Mouse (Mus musculus): ENCODE data around the gene Hand2.

The Hand2 gene

DNA sequence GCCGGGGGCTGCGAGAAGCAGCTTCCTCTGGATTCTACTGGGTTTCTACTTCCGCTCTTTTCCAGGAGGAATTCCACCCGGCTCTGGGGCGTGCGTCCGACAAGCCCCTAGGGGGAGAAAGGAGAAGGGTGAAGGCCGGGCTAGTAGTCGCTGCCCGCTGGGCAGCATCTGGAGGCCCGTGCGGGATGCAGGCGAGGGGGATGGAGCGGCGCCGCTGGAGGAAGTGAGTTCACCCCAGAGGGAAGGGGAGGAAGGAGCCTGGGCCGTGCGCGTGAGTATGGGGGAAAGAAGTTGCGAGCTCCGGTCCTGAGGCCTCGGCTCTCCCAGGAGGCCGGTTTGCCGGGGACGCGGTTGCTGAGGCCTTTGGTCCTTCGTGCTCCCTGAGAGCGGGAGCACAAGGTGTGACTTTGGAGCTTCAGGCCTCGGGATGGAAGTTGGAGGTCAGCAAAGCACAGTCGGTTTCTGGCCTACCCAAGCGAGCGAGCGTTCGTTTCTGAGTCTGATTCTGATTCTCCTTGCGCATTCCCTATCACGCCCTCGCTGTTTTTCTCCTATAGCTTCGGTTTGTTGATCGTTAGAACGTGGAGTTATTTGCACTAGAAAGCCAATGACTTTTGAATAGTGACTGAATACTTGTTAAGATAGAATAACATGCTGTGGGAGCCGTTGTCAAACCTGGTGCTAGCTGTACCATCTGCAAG lies 20.2 kb downstream of the Hand2 start:
- in situ Hi-C loops (cut with MboI; ENCODE audit: unreplicated experiment in 2 of 2), result no loop called here

DNA sequence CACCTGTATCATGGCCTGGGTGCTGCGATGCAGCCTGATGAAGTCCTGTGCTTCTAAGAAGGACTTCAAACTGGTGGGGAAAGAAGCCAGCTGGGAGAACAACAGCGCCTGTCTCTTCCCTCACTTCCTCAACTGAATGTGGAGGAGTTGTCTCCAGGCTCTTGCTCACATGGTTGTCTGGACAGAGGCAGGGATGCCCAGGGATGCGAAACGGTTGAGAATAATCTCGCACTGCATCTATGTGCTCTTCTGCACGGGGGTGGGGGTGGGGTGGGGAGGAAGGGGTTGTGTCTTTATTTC lies 20.7 kb downstream of the Hand2 start:
- in situ Hi-C loops (cut with MboI; ENCODE audit: unreplicated experiment in 2 of 2), result no loop called here

DNA sequence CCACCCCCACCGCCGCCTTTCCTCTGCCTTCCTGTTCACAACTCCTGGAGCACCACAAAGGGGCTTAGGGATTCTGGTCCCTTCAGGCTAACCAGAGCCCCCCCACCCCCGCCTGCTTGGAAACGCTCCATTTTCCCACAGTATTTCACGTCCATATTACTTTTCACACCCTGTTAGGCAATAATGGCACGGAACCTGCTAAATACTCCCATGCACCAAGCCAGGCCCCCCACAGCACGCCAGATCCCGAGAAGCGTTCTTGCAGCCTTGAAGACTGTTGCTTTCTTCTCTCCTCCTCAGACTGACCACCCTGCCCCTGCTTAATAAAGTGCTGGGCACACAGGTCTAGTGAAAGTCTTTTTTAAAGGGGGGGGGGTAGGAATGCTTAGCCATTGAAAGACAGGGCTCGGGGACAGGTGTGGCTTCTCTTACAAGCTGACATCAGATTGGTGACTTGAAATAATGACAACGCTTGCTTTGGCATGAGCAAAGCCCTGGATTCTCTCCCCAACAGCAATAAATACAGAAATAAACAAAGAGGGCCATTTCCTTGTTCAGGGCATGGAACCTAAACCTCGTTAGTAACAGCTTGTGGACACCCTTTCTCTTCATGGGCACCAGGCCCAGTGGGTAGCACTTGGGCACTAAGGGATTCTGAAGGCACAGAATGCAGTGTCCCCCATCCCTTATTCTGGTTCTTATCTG lies 21.8 kb downstream of the Hand2 start:
- in situ Hi-C loops (cut with MboI; ENCODE audit: unreplicated experiment in 2 of 2), result no loop called here

DNA sequence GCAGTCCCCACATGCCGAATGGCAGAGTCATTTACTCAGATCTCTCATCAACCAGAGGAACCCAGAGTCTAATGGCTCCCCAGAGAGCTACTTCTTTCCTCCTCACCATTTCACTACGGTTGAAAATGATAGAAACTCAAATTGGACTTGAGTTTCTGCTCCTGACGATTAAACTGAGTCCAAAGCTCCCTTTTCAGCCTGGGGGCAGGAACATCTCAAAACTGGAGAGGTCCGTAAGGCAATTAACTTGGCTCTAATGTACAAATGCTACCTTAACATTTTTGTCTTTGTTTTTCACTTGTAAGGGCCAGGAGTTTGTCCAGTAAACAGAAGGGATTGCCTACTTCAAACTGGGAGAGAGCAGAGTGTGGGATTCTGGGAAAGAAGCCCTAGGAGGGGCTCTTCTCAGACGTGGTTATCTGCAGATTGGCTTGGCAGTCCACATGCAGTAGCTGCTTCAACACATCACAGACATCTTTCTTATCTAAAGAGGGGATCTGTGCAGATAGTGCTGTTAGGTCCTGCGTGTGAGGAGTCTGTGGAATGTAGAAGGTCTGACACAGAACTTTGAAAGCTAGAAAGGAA lies 23.0 kb downstream of the Hand2 start:
- in situ Hi-C loops (cut with MboI; ENCODE audit: unreplicated experiment in 2 of 2), result no loop called here

DNA sequence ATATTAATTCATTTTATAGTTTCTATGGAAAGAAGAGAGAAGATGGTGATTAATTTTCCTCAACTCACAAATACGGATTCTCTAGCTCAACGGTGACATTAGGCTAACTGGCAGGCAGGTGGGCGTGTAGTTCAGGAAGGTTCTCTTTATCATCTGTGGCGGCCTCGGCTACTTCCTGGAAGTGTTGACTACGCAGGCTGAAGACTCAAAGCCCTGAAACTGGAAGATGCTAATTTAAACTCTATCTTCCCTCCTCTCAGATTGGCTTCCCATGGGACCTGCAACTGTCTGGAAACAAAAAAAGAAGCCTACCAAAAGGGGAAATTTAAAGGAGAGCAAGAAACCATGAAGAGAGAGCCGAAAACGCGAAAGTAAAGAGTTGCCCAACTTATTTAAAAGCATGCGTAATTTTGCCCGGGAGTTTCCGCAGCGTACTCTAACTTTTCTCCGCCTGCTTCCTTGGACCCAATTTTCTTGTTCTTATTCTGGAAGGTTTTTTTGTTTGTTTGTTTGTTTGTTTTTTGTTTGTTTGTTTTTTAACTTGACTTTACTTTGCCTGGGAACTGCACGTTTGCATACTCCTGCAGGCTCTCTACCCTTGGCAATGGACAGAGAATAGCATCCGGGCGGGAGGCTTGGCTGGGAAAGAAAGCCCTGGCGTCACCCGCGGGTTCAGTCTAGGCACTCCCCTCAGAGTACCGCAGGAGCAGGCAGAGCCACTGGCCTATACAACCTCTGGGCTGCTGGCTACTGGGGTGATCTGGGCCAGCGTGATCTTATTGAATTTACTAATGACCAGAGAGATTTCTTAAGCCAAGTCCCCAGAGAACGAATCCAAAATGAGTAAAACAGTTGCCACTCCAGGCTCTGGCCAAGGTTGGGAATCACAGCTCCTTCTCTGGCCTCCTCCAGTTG lies 24.4 kb downstream of the Hand2 start:
- in situ Hi-C loops (cut with MboI; ENCODE audit: unreplicated experiment in 2 of 2), result no loop called here

DNA sequence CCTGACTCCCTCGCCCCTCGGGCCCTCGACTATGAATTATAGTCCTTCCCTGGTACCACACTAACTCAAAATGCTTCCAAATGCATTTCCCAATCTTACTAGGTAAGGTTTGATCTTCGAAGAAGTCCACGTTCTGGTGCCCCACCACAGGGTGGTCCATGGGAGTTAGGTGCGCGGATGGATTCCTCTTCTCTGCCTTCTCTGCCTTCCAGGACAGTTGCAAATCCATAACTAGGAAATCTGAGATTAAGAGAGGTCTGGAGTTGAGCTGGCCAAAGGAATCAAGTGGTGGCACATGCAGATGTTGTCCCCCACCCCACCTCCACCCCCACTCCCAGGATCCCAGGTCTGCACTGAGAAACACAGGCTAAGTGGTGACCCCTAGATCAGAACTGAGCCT lies 25.6 kb downstream of the Hand2 start:
- in situ Hi-C loops (cut with MboI; ENCODE audit: unreplicated experiment in 2 of 2), result no loop called here

DNA sequence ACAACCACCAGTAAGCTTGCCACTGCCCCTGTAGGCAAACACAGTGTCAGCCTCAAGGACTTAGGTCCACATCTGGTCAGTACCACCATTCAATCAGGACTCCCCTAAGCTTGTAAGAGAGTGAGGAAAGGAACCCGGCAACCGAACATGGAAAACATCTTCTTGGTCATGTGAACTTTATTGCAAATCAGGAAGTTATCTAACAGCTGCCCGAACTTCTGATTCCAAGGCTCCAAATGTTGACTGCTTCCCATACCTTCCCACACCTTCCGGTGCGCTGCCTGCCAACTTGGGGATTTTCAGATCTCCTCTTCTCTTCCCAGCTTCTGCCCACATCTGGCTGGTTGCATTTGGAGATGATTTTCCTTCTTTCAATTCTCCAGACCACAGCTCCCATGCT lies 26.4 kb downstream of the Hand2 start:
- in situ Hi-C loops (cut with MboI; ENCODE audit: unreplicated experiment in 2 of 2), result no loop called here

DNA sequence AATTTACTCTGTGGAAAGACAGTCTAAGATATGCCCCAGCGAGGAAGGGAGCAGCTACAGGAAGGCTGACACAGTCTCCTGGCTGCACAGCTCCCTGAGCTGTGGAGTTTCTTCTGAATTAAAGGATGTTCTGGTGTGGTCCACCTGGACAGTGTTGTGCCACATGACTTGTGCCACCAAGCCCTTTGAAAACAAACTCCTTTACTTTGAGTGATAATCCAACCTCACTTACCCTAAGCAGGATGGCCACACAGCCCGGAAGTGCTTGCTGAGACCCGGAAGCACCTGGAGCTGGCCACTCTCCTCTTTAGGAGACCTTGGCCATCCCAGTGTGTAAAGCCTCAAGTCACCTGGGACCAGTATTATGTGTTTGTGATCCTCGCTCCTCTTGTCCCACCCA lies 27.5 kb downstream of the Hand2 start:
- in situ Hi-C loops (cut with MboI; ENCODE audit: unreplicated experiment in 2 of 2), result no loop called here

DNA sequence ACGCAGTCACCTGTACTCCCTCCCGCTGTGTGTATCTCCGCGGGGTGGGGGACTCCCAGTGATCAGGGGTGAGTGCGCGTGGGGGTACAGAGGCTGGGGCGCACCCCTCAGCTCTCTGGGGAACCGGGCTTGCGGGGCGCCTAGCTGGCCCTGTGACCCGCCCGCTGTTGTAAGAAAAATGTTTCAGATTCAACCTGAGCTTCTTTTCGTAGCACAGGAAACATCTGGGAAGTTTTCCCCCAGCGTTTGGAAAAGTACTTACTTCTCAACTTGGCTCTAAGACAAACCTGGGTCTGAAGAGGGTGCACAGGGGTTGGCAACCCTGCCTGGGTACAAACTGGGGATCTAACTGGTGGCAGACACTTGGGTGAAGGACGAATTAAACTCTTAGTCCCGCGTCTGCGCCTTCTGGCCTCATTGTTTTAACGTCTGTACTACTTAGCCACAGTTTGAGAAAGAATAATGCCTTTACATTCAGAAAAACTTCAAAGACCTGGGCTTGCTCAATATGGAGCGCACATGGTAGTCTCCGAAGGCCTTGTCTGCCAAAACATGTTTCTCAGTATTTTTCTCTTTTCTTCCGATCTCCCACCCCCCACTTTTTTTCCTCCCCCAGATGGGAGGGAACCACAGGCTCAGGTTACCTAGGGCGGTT lies 28.2 kb downstream of the Hand2 start:
- in situ Hi-C loops (cut with MboI; ENCODE audit: unreplicated experiment in 2 of 2), result no loop called here

DNA sequence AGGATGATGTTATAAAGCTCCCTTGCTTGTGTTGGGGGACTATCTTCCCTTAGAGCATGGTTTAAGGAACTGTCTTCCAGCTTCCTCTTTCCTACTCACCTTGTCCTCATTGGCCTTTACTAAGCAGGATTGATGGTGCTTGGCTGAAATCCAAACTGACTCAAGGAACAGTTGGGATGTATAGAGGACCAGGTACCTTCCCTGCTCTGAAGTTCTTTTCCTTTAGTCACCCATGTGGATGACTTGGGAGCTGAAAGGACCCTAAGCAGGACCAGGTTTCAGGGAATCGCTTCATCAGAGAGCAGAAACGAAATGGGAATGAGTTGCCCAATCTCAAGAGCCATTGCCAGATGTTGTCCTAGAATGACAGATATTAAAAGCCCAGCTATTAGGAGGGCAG lies 31.1 kb downstream of the Hand2 start:
- in situ Hi-C loops (cut with MboI; ENCODE audit: unreplicated experiment in 2 of 2), result no loop called here

DNA sequence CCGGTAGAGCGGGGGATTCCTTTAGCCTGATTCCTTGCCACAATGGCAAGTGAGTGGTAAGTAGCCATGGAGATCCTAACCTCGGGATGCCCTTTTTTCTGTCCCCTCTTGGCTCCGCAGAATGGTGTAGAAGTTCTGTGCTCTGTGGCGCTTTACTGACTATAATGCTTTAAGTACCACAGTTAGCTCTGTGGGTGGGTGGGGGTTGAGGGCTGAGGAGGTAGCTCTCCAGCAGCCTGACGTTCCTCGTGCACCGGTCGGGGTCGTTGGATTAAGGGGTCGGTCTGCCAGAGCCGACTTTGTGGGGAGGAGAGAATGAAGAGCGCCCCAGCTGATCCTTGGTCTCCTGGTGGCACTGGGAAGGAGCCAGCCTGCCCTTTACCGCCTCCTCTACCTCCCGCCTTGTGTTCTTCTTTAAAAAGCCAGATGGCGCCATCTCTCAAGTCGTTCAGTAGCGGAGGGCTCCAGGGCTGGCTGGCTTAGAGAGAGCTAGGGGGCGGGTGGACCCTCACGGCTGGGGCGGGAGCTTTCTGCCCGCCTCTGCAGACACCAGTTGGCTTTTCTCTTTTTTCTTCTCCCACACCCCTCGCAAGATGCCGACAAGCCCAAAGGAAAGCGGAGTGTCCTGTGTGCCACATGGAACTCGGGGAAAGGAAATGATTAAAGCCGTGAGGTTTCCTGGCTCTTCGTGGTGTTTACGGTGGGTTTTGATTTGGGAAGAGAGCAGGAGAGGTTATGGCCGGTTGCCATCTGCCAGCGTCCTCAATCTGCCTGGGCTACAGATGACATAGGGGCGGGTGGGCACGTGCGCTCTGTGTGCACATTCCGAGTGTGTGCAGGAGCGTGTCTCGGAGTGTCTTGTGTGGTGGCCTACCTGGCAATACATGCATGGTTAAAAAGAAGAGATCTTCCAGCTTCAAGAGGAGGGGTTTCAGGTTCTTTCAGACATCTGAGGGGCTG lies 32.8 kb downstream of the Hand2 start:
- in situ Hi-C loops (cut with MboI; ENCODE audit: unreplicated experiment in 2 of 2), result no loop called here

DNA sequence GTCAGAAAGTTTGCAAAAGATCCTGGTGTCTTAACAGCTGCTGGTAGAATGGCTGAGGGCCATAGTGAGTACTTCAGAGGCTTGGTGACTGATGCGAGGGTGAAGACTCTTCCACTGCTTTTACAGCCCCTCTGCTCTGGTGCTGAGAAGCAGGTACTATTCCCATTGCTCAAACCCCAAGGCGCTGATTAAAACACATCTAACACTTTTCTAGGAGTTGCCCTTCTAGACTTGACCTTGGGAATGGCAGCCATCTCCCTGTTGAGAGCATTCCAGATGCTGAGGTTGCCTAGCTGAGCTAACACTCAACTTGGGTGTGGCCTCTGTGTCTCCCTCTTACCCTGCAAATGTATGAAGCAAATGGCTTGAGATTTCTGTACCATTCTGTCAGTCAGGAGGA lies 34.1 kb downstream of the Hand2 start:
- in situ Hi-C loops (cut with MboI; ENCODE audit: unreplicated experiment in 2 of 2), result no loop called here

DNA sequence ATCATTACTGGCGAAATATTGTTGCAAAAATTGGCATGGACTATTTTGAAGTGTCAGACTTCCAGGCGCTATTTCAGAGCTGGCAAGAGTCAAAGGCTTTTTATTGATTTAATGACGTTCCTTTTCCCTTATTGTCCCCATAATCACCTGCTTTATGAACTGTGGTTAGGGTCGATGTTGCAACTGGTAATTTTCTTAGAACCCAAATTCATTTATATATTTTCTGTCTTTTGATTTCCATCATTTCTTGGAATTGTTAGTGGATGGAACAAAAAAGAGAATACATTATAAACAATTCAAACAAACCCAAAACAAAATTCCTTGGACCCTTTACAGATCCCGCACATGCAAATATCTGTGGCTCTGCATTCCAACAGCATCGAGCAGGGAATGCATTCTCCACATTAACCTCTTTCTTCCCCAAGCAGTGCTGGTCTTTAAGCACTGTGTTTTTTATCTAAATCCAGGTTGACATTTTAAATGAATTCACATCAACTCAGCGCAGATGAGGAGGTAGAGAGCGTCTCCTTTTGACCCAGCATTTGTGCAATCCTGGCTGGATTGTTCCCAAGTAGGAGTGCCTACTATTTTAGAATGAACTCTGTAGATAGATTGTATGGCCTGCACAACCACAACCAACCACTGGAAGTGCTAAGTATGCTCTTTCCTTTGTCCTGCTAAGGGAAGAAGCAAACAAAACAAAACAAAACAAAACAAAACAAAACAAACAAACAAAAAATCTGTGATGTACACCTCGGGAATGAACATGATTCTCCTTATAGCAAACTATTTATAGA lies 35.9 kb downstream of the Hand2 start:
- in situ Hi-C loops (cut with MboI; ENCODE audit: unreplicated experiment in 2 of 2), result no loop called here

DNA sequence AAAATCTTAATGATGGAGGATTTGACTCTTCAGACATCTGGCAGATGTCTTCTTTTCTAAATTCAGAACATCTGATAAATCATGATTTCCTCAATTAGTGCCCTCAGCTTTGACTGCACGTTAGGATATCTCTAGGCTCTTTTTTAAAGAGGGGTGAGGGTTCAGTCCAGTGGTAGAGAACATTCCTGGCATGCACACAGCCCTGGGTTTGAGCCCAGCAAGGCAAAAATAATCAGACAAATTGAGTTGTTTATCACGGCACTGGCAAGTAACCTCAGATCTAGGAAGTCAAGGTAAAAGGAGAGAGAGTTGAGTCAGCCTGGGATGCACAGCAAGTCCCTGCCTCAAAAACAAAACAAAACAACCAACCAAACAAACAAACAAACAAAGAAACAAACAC lies 39.7 kb downstream of the Hand2 start:
- in situ Hi-C loops (cut with MboI; ENCODE audit: unreplicated experiment in 2 of 2), result no loop called here

DNA sequence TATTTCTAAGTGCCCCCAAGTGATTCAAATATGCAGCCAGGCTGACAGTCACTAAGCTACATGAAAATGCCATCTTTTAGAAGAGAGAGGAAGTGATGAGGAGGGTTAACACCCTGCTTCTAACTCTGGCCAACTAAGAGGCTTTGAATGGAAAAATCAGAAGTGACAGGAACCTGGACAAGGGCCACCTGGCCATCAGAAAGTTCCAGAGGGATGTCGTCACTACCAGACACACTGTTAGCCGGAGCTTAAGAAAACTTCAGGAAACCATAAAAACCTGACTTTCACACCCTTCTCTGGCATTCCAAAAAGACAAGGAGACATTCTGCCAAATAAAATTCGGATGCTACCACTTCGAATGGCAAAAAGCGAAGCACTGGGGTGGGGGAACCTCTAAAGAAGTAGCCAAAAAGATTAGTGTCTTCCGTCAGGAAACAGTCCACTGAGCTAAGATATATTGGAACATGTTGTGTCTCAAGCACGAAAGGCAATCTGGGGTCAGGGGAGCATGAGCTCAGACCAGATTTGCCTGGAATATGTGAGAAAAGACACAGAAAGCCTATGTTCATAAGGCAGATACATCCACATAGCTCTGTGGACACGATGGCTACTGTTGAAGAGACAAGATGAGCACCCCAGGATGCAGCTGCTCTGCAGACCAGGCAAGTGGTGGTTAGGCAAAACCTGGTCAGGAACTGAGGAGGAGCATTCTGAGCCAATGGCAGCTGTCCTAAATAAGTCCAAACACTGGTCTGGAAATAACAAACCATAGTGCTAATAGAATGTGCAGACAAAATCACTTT lies 40.4 kb downstream of the Hand2 start:
- in situ Hi-C loops (cut with MboI; ENCODE audit: unreplicated experiment in 2 of 2), result no loop called here

DNA sequence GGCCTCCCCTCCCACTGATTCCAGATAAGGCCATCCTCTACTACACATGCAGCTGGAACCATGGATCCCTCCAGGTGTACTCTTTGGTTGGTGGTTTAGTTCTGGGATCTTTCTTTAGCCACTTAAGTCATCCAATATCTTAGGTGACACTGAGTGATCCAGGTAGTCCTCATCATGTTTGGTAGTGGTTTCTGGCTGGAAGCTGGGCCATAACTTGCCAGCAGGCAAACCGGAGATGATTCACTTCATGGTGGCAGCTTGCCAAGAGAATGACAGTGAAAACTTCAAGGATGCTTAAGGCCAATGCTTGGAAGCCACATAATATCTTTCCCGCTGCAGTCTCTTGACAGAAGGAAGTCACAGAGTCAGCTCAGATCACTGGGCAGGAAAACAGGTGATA lies 42.1 kb downstream of the Hand2 start:
- in situ Hi-C loops (cut with MboI; ENCODE audit: unreplicated experiment in 2 of 2), result no loop called here

DNA sequence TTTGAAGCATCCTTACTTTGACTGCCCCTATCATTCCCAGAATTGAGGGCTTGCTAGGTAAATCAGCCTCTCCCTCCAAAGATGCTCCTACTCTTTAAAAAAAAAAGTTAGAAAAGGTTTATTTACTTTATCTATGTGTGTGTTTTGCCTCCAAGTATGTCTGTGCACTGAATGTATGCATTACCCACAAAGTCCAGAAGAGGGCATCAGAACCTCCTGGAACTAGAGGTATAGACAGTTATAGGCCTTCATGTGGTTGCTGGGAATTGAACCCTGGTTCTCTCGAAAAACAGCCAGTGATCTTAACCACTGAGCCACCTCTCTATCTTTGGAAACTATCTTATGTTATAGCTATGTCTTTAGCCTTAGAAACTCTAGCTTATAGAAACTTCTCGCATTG lies 53.3 kb downstream of the Hand2 start:
- in situ Hi-C loops (cut with MboI; ENCODE audit: unreplicated experiment in 2 of 2), result no loop called here
